Mouse (Mus musculus) v-Abl transformed pro-B cells (cell line): ENCODE measurements at regions not wholly inside any gene's neighbourhood (a gene's known extent, or its start where the extent isn't known, plus 50 kb on each side); places are given as distances from the start of the nearest gene placed in this dataset.

Experiments used
- in situ Hi-C, 2 experiments: fragments of 400-800 bp; cut with MboI; formaldehyde crosslinking; loops; one replicate each; pipeline ENCODE4 v1.15.1; 2025; ENCODE audit not compliant: unreplicated experiment in 2 of 2

- in situ Hi-C loops: no loop called here
Observed at GRCm38 (mm10) chr16:30732770-30733415, 133.4 kb downstream of the Fam43a start.

- in situ Hi-C loops: no loop called here
Observed at GRCm38 (mm10) chr16:30733478-30733877, 134.0 kb downstream of the Fam43a start.

GRCm38 (mm10) chr16:30735360-30735759 is 135.8 kb downstream of the Fam43a start:
- in situ Hi-C loops: loop anchor here in 1 of 2 experiments (5.0 kb wide), 1 partner anchor 138 kb away; the partner anchor contains the start of gene Fam43a

- in situ Hi-C loops: loop anchor here in 1 of 2 experiments (5.0 kb wide), 1 partner anchor 139 kb away; the partner anchor contains the start of gene Fam43a
Observed at GRCm38 (mm10) chr16:30735969-30736368, 136.4 kb downstream of the Fam43a start.

GRCm38 (mm10) chr16:30736662-30737326 is 137.3 kb downstream of the Fam43a start:
- in situ Hi-C loops: loop anchor here in 1 of 2 experiments (5.0 kb wide), 1 partner anchor 139 kb away; the partner anchor contains the start of gene Fam43a

- in situ Hi-C loops: loop anchor here in 1 of 2 experiments (5.0 kb wide), 1 partner anchor 140 kb away; the partner anchor contains the start of gene Fam43a
Observed at GRCm38 (mm10) chr16:30737524-30737923, 138.0 kb downstream of the Fam43a start.

GRCm38 (mm10) chr16:30739651-30740050 is 140.1 kb downstream of the Fam43a start:
- in situ Hi-C loops: loop anchor here in 1 of 2 experiments (5.0 kb wide), 2 partner anchors 142 to 238 kb away; partner anchors contain the start of gene Fam43a

GRCm38 (mm10) chr16:30741192-30741591 is 141.7 kb downstream of the Fam43a start:
- in situ Hi-C loops: loop anchor here in 1 of 2 experiments (5.0 kb wide), 1 partner anchor 236 kb away; no protein-coding TSS in a partner anchor

GRCm38 (mm10) chr16:30742474-30742873 is 143.0 kb downstream of the Fam43a start:
- in situ Hi-C loops: loop anchor here in 1 of 2 experiments (5.0 kb wide), 1 partner anchor 235 kb away; no protein-coding TSS in a partner anchor

GRCm38 (mm10) chr16:30743566-30743965 is 144.0 kb downstream of the Fam43a start:
- in situ Hi-C loops: loop anchor here in 1 of 2 experiments (5.0 kb wide), 1 partner anchor 234 kb away; no protein-coding TSS in a partner anchor

- in situ Hi-C loops: loop anchor here in 1 of 2 experiments (5.0 kb wide), 1 partner anchor 233 kb away; no protein-coding TSS in a partner anchor
Observed at GRCm38 (mm10) chr16:30744237-30744636, 144.7 kb downstream of the Fam43a start.

GRCm38 (mm10) chr16:30745598-30746181 is 146.2 kb downstream of the Fam43a start:
- in situ Hi-C loops: no loop called here

- in situ Hi-C loops: no loop called here
Observed at GRCm38 (mm10) chr16:30746211-30746610, 146.7 kb downstream of the Fam43a start.

GRCm38 (mm10) chr16:30749841-30750240 is 150.3 kb downstream of the Fam43a start:
- in situ Hi-C loops: no loop called here

- in situ Hi-C loops: no loop called here
Observed at GRCm38 (mm10) chr16:30755771-30756170, 156.2 kb downstream of the Fam43a start.

- in situ Hi-C loops: no loop called here
Observed at GRCm38 (mm10) chr16:30756678-30757077, 157.2 kb downstream of the Fam43a start.

GRCm38 (mm10) chr16:30757556-30757955 is 158.0 kb downstream of the Fam43a start:
- in situ Hi-C loops: no loop called here

GRCm38 (mm10) chr16:30758041-30758440 is 158.5 kb downstream of the Fam43a start:
- in situ Hi-C loops: no loop called here

GRCm38 (mm10) chr16:30759503-30759902 is 160.0 kb downstream of the Fam43a start:
- in situ Hi-C loops: no loop called here

- in situ Hi-C loops: no loop called here
Observed at GRCm38 (mm10) chr16:30761201-30761710, 161.7 kb downstream of the Fam43a start.
